Mouse (Mus musculus): ENCODE measurements at regions not wholly inside any gene's neighbourhood (a gene's known extent, or its start where the extent isn't known, plus 50 kb on each side); places are given as distances from the start of the nearest gene placed in this dataset.
A peak's percentile ranks its signal among the peaks of the same experiment; 100 is the strongest.

DNA sequence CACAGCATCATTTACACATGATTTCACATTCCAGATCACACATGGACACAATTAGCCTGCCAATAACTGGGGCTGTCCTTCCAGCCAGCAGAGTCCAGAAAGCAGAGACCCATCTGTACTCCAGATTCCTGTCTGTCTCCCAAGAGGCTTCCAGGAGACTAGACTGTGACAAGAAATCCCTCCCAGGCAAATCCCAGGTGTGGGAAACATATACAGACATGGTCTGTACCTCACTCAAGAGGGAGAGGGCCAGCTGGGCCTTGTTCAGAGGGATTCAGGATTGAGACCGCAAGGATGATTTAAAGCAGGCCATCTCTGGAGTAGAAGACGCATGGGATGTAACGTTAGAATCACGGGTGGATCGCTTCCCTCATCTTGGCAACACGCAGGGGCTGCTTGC is 182.7 kb upstream of the Prr30 start:
- intact Hi-C loops (cut with DNase I) = no loop called here
- DNase-seq = peak; percentile 5 to 25

DNA sequence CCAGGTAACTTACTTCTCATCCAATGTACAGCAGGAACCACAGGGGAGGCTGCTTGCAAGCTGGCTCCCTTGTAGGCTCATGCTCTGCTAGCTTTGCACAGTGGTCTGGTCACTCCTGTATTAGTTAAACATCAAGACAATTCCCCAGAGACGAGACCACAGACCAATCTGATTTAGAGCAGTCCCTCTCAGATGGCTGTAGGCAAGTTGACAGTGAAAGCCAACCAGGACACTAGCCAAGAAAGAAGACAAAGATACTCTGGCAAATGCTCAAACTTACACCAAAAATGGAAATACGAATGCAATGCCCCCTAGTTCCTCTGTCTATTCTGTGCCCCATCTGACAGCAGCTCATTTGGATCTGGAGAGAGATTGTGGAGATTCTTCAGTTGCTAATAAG is 181.8 kb upstream of the Prr30 start:
- intact Hi-C loops (cut with DNase I) = no loop called here
- no peak for DNase-seq

DNA sequence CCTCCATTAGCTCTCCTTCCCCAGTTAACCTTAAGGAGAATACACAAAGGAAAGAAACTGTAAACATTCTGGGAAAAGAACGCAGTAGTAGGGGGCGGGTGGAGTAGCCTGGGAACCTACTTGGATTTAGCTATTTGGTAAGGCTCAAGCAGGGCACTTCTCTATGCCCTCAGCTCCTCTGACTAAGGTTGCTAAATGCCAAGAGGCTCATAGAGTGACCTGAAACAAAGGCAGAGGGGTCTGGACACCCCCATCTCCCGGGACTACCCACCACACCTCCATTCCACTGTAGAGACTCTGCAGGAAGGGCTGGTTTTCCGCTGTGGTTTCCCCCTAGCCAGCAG is 179.5 kb upstream of the Prr30 start:
- DNase-seq = no peak
- intact Hi-C loops (cut with DNase I) = no loop called here

DNA sequence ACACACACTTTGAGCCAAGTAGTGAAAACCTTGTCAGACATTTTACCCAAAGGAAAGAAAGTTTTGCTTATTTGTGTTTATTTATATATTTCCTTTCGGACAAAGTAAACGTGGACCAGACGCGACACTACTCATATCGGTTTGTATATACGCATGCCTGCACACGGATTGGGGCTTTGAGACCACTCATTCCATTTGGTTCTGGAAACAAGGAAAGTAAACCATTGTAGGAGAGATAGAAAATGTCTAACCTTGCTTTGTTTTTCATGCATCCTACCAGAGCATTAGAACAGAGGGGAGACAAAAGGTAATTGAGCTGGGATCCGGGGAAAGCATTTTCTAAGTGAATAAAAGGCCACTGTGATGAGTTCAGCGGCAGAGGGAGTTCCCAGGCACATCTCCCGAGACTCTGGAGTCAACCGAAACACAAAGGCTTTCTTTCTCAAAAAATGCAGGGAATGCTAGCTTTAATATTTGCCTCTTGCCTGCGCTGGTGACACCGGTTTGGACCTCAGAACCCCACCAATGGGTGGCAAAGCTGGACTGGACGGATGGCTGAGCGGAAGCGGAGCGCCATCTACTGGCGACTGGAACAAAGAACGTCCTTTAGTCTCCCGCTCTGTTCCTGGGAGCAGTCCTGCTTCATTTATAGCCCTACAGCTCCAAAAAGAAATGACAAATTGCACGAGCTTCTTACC is 179.0 kb upstream of the Prr30 start:
- intact Hi-C loops (cut with DNase I) = no loop called here
- DNase-seq = peak; percentile 51 to 55

DNA sequence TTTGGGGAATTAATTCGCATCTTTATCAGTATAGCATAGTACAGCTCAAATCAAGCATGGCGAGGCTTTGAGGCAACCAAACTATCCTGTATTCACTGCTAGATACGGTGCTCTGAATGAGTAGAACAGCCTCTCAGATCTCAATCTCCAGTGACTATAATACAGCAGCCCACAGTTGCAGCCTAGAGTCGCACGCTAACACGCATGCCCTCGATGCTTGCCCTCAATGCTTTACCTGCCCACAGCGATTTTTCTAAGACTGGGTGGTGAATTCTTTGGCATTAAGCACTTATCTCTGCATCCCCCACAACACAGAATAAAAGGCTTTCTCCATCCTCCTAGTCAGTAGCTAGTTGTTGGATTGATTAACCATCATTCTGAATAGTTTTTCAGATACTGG is 178.4 kb upstream of the Prr30 start:
- intact Hi-C loops (cut with DNase I) = no loop called here
- DNase-seq = no peak

DNA sequence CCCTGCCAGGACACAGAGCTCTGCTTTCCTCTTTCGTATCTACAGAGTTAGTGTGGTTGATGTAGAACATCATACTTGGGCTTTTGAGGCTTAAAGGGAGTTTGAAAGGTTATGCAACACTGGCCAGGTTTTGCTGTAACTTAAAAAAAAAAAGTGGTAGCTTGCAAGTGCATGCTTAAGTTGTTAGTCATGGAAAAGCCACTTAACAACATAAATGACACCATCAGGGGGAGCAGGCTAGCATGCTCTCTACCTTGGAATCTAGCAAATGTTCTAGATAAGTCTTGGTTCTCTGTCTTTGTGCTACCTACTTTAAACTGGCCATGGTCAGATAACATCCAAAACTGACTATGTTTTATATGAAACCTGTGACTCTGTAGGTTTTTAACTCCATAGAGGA is 176.6 kb upstream of the Prr30 start:
- no peak for DNase-seq
- intact Hi-C loops (cut with DNase I) = loop anchor here (2.0 kb wide), 1 partner anchor 1444 kb away; no protein-coding TSS in a partner anchor

DNA sequence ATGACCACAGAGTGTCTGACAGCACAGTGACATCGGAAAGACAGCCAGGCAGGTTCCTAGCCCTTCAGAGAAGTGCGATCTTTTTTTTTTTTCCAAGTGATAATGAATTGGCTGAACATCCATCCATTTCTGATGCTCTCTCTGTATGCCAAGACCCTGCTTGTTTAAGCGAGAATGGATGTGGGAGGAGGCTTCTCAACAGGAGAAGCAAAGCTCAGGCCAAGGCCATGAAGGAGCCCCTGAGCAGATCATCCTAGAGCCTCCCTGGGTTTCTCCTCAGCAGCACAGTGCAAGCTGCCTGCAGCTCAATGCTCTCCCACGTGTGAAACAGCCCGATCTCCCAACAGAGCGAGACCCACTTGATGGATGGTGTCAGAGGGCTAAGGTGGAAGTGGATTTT is 175.7 kb upstream of the Prr30 start:
- DNase-seq = no peak
- intact Hi-C loops (cut with DNase I) = loop anchor here (2.0 kb wide), 1 partner anchor 1443 kb away; no protein-coding TSS in a partner anchor

DNA sequence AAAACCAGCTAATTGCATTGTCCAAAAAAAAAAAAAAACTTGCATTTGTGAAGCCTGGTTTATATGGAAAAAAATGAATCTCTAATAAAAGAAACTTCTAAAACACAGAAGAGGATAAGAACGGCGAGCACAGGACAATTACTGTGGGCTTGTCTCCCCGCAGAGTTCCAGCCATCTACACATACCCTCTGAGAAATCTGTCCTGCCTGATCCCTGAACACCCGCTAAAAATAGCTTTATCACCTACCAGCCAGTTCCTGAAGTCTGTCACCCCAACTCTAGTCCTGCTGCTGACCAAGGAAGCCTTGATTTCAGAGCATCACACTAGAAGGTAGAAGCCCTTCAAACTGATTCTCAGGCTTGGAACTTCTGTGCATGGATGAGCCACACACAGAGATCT is 173.7 kb upstream of the Prr30 start:
- no peak for DNase-seq
- intact Hi-C loops (cut with DNase I) = no loop called here

DNA sequence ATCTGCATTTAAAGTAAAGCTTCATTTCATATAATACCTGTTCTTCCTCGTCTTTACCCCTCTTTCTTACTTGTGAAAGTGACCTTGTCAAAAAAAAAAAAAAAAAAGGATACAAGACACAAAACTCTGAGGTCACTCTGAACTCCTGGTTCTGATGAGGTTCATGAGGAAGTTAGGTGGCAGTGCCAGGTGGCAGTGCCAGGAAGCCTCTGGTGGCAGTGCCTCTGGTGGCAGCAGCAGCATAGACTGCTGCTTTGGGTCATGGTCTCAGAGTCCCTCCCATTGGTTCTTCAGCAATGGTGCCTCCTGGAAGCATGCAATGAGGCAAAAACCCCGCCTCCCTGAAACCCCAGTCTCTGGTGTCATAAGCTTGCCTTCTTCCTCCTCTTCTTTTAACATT is 159.7 kb upstream of the Prr30 start:
- no peak for DNase-seq
- intact Hi-C loops (cut with DNase I) = no loop called here

DNA sequence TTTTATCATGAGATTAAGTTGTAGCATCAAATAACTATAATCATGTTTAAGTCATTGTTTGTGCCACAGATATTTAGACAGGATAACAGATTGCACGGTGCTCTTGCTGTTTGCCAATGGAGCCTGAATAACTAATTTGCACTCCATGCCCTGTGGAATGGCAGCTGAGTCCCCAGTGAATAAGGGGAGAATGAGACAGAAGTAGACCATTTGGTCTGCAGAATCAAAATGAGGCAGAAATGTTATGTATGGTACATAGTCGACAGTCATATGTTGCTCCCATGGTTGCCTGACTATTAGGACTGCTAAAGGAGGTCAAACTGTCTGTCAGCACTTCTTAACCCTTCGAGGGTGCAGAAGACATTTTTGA is 152.9 kb upstream of the Prr30 start:
- intact Hi-C loops (cut with DNase I) = no loop called here
- no peak for DNase-seq

DNA sequence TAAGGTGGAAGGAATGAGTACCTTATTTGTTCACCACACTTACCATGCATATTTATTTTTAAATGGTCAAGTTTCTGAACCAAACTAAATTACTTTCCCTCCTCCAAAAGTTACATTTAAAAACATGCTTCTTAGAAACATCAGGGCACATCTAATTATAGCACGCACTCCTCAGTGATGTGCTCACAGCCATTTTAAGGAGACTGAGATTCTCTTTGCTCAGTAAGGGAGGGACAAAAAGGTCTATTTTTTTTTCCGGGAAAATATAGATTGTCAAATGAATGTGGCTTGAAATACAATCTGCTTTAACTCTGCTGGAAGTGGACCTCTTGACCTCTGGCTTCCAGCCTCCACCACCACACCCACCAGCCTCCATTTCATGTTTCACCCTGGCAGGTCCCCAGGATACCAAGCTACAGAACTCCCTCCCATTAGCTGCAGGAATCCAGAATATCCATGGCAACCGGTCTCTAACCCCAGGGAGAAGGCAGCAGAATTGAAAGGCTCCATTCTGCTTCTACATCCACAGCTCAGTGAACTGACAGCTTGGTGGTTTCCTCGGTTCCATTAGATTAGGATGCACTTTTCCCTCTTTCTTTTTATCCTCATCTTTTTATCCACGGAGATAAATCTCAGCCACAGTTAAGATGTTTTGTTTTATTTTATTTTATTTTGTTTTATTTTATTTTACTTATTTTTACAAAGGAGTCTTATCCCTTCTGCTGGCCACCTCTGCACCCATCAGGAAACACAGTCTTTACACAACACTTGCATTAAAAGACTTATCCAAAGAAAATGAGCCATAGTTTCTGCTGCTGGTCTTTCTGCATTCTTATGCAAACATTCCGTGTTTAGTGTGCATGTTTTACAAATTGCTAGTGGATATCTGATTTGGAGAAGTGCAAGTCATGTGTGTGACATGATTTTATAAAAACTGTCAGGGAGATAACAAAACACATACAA is 152.2 kb upstream of the Prr30 start:
- intact Hi-C loops (cut with DNase I) = no loop called here
- peak; percentile 18 to 22 for DNase-seq

DNA sequence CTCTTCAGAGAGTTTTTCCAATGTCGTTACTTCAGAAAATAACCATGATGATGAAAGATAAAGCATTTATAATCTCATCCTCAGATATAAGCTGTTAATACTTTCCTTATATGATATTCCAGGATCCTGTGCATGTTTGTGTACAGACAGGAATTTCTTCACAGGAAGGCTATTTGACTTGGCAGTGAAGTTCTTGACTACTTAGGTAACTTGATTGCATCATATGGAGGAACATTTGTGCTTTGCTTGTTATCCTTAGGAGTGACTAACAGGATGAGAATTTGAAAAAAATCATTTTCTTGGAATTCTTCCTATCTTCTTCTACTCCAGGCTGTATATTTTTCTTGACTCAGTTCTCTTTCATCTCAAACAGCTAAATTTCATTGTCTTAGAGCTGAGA is 140.2 kb upstream of the Prr30 start:
- DNase-seq = no peak
- intact Hi-C loops (cut with DNase I) = no loop called here

DNA sequence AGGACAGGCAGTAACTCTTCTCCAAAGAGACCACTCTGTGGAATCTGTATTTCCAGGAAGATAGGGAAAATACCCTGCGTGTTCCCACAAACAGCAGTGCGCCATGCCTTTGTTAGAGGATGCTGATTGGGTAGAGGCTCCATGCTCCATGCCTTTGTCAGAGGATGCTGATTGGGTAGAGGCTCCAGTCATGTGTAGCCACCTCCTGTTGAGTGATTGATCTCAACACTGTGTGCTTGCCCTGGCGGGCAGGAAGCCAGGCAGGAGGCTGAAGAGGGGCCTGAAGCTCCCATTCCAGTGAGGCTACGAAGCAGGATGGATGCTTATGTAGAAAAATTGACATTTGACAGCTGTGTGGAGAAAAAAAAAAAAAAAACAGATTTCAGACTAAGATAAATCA is 131.9 kb upstream of the Prr30 start:
- intact Hi-C loops (cut with DNase I) = no loop called here
- DNase-seq = no peak

DNA sequence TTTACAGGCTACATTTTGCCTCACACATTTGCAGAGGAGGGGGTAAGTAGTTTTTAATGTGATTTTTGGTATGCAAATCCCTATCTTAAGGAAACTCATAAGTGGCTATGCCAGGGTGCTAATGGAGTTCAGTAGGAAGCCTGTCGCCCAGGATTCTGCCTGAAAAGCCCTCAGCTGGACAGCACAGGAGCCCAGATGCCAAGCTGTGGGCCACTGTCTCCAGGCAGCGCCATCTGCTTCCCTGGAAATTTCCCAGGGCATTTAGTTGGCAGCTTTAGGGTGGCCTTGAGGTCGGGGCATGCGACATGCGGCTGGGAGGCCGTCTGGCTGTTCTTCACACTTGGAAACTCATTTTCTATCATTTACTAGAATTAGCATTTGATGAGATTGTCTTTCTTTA is 127.3 kb upstream of the Prr30 start:
- DNase-seq = no peak
- intact Hi-C loops (cut with DNase I) = no loop called here

DNA sequence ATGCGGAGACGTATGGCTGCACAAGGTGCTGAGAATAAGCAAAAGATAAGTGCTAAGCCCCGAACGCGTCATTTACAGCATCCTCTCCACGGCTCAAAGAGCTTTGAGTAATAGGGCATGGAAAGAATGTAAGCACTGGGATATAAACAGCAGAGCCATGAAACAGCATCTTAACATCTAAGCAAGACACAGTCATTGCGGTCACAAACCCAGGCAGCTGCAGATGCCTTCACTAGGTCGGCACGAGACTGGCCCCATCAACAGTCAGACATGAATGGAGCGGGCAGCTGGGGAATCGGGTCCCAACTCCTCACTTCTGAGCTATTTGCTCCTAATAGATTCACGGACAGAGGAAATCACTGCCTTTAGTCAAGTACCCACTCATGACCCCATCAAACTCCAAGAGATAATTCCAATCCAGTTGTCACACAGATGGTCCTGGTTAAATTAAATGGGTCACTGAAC is 126.4 kb upstream of the Prr30 start:
- intact Hi-C loops (cut with DNase I) = no loop called here
- DNase-seq = no peak

DNA sequence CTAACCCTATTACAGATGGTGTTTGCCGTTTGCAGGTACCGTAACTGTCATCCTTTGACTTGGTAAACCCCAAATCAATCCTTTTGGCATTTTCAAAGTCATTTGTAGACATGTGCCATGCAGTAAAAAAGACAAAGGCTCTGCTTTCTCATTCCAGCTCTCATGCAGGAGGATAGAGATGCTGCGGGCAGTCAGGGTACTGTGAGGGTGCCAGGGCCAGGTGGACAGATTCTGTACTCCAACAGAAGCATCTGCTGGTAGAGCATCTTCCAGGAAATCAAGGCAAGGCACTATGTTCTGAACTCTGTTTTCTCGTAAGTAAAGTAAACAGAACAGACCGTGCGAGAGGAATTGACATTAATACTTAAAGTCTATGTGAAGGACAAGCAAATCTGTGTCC is 123.2 kb upstream of the Prr30 start:
- intact Hi-C loops (cut with DNase I) = no loop called here
- DNase-seq = no peak

DNA sequence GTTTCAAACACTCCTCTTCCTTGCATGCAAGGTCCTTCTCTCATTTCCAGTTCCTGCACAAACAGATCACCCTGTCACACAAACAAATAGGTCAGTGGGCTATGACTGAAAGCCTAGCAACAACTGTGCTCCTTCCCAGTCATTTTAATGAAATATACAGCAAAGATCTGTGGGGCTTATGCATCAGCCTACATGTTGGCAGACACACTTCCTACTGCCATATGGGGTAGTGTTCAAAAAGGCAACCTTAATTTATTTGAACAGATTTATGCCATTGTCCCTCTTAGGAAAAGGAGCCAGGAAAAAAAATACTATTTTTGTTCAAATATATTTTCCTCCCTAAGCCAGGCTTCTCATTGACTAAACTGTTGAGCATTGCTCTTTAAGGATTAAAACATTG is 107.8 kb upstream of the Prr30 start:
- intact Hi-C loops (cut with DNase I) = no loop called here
- DNase-seq = no peak

DNA sequence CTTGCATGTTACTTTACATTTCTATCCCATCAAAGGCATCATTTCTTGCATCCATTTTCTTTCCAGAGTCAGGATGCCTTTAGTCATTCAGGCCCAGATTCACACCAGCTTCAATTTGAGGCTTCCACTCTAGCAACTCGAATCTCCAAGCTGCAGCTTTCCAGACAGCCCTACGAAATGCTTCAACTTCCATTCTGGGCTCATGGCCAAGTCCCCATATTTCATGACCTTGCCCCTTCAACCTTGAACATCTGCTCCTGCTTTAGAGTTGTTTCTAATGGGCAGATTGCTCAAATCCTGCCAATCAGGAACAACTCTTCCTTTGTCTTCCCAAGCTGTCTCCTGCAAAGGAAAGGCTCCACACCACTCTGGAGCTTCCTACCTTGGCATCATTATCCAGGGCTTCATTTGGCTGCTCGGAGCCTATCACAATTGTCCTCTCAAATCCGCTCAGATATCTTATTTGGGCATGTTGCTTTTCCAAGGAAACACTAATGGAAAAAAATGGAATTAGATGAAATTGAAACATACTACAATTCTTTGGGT is 104.4 kb upstream of the Prr30 start:
- intact Hi-C loops (cut with DNase I) = no loop called here
- DNase-seq = no peak

DNA sequence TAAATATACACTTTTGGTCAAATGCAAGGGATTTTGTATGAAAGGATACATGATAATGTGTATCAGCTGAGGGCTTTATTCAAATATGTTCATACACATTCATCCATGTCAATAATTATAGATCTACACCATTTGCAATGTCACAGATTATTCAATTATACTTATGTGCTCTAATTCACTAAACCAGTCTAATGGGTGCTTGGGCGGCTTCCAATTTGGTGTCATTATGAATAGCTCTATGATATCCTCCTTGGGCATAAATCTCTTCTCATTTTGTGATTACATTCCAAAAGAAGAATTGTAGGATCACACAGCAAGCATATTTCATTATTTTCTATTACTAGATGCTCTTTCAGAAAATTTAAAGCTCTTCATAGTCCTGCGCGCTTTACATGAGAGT is 97.7 kb upstream of the Prr30 start:
- no peak for DNase-seq
- intact Hi-C loops (cut with DNase I) = no loop called here

DNA sequence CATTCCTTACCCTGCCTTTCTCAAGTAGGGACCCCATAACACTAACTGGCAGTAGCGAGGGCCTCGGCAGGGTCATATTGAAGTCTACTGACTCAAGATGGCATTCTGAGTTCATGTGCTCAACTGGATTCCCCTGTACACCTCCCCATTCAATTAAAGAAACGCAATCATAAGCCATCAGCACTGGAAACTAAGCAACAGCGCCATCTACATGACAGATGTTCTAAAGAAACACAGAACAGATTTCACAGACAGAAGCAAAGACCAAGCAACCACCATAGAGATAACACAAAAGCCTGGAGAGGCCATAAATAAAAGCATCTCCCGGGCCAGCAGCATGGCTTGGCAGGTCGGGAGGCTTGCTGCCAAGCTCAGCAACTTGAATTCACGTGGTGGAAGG is 94.6 kb upstream of the Prr30 start:
- intact Hi-C loops (cut with DNase I) = no loop called here

DNA sequence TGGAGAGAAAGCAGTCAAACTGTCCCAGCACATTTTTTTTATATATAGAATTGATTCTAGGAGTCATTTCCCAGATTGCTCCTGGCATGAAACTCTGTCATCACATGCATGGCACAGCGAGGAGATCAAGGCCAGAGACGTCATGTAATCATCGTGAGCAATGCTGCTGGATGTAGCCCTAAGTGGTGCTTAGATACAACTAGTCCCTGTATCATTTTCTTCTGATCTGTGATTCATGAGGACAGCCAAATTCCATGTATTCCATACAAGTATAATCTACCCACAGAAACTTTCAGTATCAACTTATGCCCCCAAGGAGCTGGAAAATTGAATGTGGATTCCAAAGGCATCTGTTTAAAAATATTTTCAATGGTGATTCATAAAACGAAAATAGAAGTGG is 87.6 kb upstream of the Prr30 start:
- intact Hi-C loops (cut with DNase I) = no loop called here
- DNase-seq = no peak

More for the DNA sequence above, 94.6 kb upstream of the Prr30 start:
- DNase-seq = no peak

Data from gastrocnemius, postnatal 36 days (tissue).